Mouse (Mus musculus): ENCODE data around the gene Chodl. TPM values are rescaled to one million over a fixed set of nuclear protein-coding genes. Genes with fewer than 3 reads are reported as not detected.

Chodl gene
- polyA plus RNA-seq, 1 experiment from 2014 or later = 21.9 TPM

Other genes starting within 250 kb of the Chodl start
- not detected in 2 replicates for gene Tmprss15, start 160.1 kb downstream of the Chodl start, polyA plus RNA-seq (2015; fragmentation: Nextera tagmentation; extraction: Ambion mirVana)